Mouse (Mus musculus): ENCODE measurements around the gene Gm5431.

Gene Gm5431

GRCm38 (mm10) chr11:48838879-48839680 is 62.9 kb downstream of the Gm5431 start:
- DNase-seq (ENCODE audit: low spot score) = no peak

DNA sequence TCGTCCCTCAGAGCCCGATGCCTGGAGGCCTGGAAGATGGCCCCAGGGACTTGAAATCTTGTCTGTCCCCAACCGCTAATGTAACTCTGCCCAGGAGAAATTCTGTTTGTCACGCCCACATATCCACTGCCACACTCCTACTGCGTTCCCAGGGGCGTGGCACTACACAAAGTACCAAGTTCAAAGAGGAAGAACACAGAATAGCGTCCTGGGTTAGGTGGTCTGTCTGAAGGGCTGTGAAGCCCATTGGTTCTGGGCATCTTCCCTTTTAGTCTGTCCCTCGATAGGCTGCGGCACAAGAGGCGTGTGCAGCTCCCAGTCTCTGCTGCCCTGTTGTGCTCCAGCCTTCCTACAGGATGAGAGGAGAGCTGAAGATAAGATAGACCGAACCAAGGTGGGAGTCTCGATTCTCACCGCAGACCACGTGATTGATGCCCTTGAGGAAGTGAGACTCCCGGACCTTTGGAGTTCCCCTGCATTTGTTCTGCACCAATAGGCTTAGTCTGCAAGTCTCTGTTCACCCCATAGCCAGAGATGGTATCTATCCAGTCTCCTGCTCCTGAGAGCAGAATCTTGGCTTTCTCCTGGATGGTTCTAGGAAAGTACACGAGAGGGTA is 63.7 kb downstream of the Gm5431 start:
- DNase-seq (ENCODE audit: low spot score) = no peak
